Mouse (Mus musculus) left cerebral cortex, postnatal 25 days (tissue): ENCODE data around the gene Plcb4. TPM values are rescaled to one million over a fixed set of nuclear protein-coding genes. Genes with fewer than 3 reads are reported as not detected.

ENCODE experiments used
- DNase-seq, 2 experiments: peaks; one replicate each; pipeline ENCODE4 v3.0.0; 2022; ENCODE audit warnings: low spot score in 2 of 2, mixed read lengths in 1 of 2
- intact Hi-C: fragments of 180-260 bp; cut with DNase I; formaldehyde crosslinking; loops from one replicate; pipeline ENCODE4 v1.15.1; 2025
- total RNA-seq, 2 experiments: library from RNA; stranded (reverse); gene quantifications; 2 replicates each; pipeline ENCODE4 v1.2.3; 2021

The Plcb4 gene
- total RNA-seq, 2 experiments from 2014 or later: 67.8 to 69.8 TPM

GRCm38 (mm10) chr2:136012759-136013158, 353.9 kb downstream of the Plcb4 start:
- peak in 1 of 2 experiments; percentile 73 for DNase-seq

GRCm38 (mm10) chr2:136048464-136048863, 389.7 kb downstream of the Plcb4 start:
- no peak for DNase-seq
- intact Hi-C loops: no loop called here

More at GRCm38 (mm10) chr2:136012759-136013158, 353.9 kb downstream of the Plcb4 start:
- intact Hi-C loops: no loop called here

DNA sequence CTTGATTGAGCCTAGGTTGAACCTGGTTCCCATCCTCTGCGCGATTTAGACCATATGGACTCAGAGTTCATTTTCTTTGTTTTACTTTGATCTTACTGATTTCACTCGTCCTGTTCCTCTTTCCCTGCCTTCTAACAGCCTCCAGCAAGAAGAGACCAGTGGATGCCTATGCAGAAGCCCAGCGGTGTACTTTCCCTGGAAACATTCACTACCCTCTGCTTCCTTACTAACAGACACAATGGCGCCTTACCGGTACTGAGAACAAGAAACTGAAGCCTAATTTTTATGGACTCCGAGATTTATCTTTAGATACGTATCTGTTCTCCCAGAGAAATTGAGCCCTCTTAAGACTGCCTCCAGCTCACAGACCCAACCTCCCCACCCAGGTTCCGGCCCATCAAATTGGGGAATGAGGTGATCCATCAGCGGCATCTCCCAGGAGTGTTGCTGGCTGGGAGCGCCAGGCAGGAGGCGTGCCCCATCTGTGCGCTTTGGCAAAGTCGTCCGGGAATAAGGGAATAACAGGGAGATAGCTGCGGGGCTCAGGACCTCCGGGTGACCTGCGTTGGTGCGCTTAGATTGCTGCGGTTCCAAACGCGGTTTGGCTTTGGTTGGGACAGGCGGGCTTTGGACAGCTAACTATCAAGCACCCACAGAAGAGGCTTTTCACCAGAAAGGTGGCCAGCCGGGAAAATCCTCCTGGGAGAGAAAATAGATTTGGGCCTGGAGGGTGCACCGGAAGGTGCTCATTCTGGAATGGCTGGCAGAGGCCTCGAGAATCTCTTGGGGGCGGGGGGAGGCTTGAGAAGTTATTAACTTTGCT, 392.2 kb downstream of the Plcb4 start:
- no peak for DNase-seq
- intact Hi-C loops: no loop called here

DNA sequence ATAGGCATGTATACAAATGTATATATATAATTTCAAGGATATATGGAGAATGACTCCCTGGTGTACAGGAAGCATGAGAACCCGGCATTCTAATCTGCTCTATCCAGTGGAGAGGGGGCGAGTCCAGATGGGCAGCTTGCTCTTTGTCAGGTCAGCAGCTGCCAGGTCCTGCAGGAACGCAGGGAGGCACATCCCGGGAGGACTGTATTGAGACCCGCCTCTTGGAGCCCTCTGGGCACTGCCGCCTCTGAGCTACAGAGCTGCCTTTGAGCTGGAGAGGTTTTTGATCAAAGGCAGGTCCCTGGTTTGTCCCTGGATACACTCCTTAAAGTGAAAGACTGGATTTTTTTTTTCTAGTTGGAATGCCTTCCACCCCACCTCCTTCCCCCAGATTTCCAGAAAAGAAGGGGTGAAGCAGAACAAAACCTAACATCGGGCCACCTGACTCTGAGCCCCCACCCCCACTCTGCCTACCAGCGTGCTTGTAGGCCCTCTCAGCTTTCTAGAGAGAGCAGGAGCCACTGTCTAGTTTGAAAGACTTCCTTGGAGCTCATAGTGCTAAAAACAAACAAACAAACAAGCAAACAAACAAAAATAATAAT, 393.0 kb downstream of the Plcb4 start, which contains the start of gene Lamp5:
Lamp5 (plus strand) TSS at position 552 of the 602 bp plus-strand sequence.
- intact Hi-C loops: no loop called here
- DNase-seq: no peak

- intact Hi-C loops: loop anchor here (2.0 kb wide), 1 partner anchor 55 kb away; no protein-coding TSS in a partner anchor
- DNase-seq: peak; percentile 56 to 70
Observed at GRCm38 (mm10) chr2:136057861-136058331, 399.1 kb downstream of the Plcb4 start.

GRCm38 (mm10) chr2:136058398-136058797, 399.6 kb downstream of the Plcb4 start:
- intact Hi-C loops: loop anchor here (2.0 kb wide), 1 partner anchor 56 kb away; no protein-coding TSS in a partner anchor
- no peak for DNase-seq

- peak in 1 of 2 experiments; percentile 26 for DNase-seq
- intact Hi-C loops: loop anchor here (2.0 kb wide), 1 partner anchor 56 kb away; no protein-coding TSS in a partner anchor
Observed at GRCm38 (mm10) chr2:136059029-136059669, 400.3 kb downstream of the Plcb4 start.
